Mouse (Mus musculus): ENCODE data around the gene 6430531B16Rik. TPM values are rescaled to one million over a fixed set of nuclear protein-coding genes. Genes with fewer than 3 reads are reported as not detected.

The 6430531B16Rik gene
- 0.39 and 0.85 TPM in 2 replicates for polyA plus RNA-seq (2016; fragmentation: Nextera tagmentation; extraction: Ambion mirVana)

- peak within 1 kb of the TSS; percentile 79 for H3K27ac ChIP-seq
- no peaks in the 10 kb centered on the region for H3K9me3 ChIP-seq (replicated peaks)
- H3K4me3 ChIP-seq: peak within 1 kb of the TSS; percentile 70
- WGBS: 6% methylated on average over 32 of the region's 32 CpGs
- H3K36me3 ChIP-seq: no peaks in the 10 kb centered on the region
- peaks cover 13% of the 10 kb centered on the region for H3K4me1 ChIP-seq
- H3K27me3 ChIP-seq (ENCODE audit: low read depth, poor library complexity, severe bottlenecking): 0 out of 2 replicates have a peak, but pooled peaks cover 3% of the 10 kb centered on the region
- peak; percentile 89 for DNase-seq (ENCODE audit: low spot score)
Observed at GRCm38 (mm10) chr7:139978278-139978892, at the start of gene 6430531B16Rik. TSS of gene 6430531B16Rik (minus strand) at chr7:139978755.

- Histone ChIP-seq H3K4me1 (no peaks in the 10 kb centered on the region), H3K9me3 (replicated peaks) (no peaks in the 10 kb centered on the region), H3K27me3 (ENCODE audit: low read depth, poor library complexity, severe bottlenecking) (no peaks in the 10 kb centered on the region), H3K4me3 (no peak overlapping the region), H3K27ac (no peak overlapping the region), H3K36me3 (peaks cover 61% of the 10 kb centered on the region)
- WGBS: 96% methylated on average over 17 of the region's 17 CpGs
- DNase-seq (ENCODE audit: low spot score): no peak
Observed at GRCm38 (mm10) chr7:140011336-140011735, 32.8 kb upstream of the 6430531B16Rik start.

- Histone ChIP-seq H3K27ac (no peak overlapping the region), H3K4me1 (no peaks in the 10 kb centered on the region), H3K9me3 (replicated peaks) (no peaks in the 10 kb centered on the region), H3K36me3 (peaks cover 87% of the 10 kb centered on the region), H3K27me3 (ENCODE audit: low read depth, poor library complexity, severe bottlenecking) (no peaks in the 10 kb centered on the region), H3K4me3 (no peak overlapping the region)
- 96% methylated on average over 9 of the region's 9 CpGs for WGBS
- no peak for DNase-seq (ENCODE audit: low spot score)
Observed at GRCm38 (mm10) chr7:140007781-140008180, 29.2 kb upstream of the 6430531B16Rik start.

GRCm38 (mm10) chr7:140006861-140007611 lies 28.5 kb upstream of the 6430531B16Rik start:
- no peak for DNase-seq (ENCODE audit: low spot score)
- Histone ChIP-seq H3K36me3 (peaks cover 92% of the 10 kb centered on the region), H3K27me3 (ENCODE audit: low read depth, poor library complexity, severe bottlenecking) (no peaks in the 10 kb centered on the region), H3K4me1 (no peaks in the 10 kb centered on the region), H3K9me3 (replicated peaks) (no peaks in the 10 kb centered on the region), H3K27ac (no peak overlapping the region), H3K4me3 (no peak overlapping the region)
- WGBS: 92% methylated on average over 9 of the region's 9 CpGs

- H3K4me1 ChIP-seq: no peaks in the 10 kb centered on the region
- no peak for DNase-seq (ENCODE audit: low spot score)
- H3K4me3 ChIP-seq: no peak overlapping the region
- H3K9me3 ChIP-seq (replicated peaks): no peaks in the 10 kb centered on the region
- 95% methylated on average over 8 of the region's 8 CpGs for WGBS
- H3K27ac ChIP-seq: no peak overlapping the region
- no peaks in the 10 kb centered on the region for H3K27me3 ChIP-seq (ENCODE audit: low read depth, poor library complexity, severe bottlenecking)
- peaks cover 94% of the 10 kb centered on the region for H3K36me3 ChIP-seq
Observed at GRCm38 (mm10) chr7:140004666-140005065, 26.1 kb upstream of the 6430531B16Rik start.

GRCm38 (mm10) chr7:140001086-140001740 lies 22.7 kb upstream of the 6430531B16Rik start:
- no peak overlapping the region for H3K4me3 ChIP-seq
- 74% methylated on average over 12 of the region's 12 CpGs for WGBS
- no peaks in the 10 kb centered on the region for H3K27me3 ChIP-seq (ENCODE audit: low read depth, poor library complexity, severe bottlenecking)
- H3K4me1 ChIP-seq: no peaks in the 10 kb centered on the region
- no peak overlapping the region for H3K27ac ChIP-seq
- H3K9me3 ChIP-seq (replicated peaks): no peaks in the 10 kb centered on the region
- H3K36me3 ChIP-seq: peaks cover 98% of the 10 kb centered on the region
- DNase-seq (ENCODE audit: low spot score): no peak

- WGBS: 96% methylated on average over 13 of the region's 13 CpGs
- Histone ChIP-seq H3K4me3 (no peak overlapping the region), H3K27me3 (ENCODE audit: low read depth, poor library complexity, severe bottlenecking) (no peaks in the 10 kb centered on the region), H3K9me3 (replicated peaks) (no peaks in the 10 kb centered on the region), H3K4me1 (no peaks in the 10 kb centered on the region), H3K27ac (no peak overlapping the region), H3K36me3 (peaks cover 94% of the 10 kb centered on the region)
- no peak for DNase-seq (ENCODE audit: low spot score)
Observed at GRCm38 (mm10) chr7:139998691-139999350, 20.3 kb upstream of the 6430531B16Rik start.

GRCm38 (mm10) chr7:139994676-139995075 lies 16.1 kb upstream of the 6430531B16Rik start:
- Histone ChIP-seq H3K4me1 (0 out of 2 replicates have a peak, but pooled peaks cover 4% of the 10 kb centered on the region), H3K27me3 (ENCODE audit: low read depth, poor library complexity, severe bottlenecking) (no peaks in the 10 kb centered on the region), H3K27ac (no peak overlapping the region), H3K36me3 (peaks cover 54% of the 10 kb centered on the region), H3K4me3 (no peak overlapping the region), H3K9me3 (replicated peaks) (no peaks in the 10 kb centered on the region)
- WGBS: 30% methylated on average over 3 of the region's 3 CpGs
- DNase-seq (ENCODE audit: low spot score): peak; percentile 71

GRCm38 (mm10) chr7:139994202-139994601 lies 15.6 kb upstream of the 6430531B16Rik start:
- peaks cover 50% of the 10 kb centered on the region for H3K36me3 ChIP-seq
- H3K9me3 ChIP-seq (replicated peaks): no peaks in the 10 kb centered on the region
- WGBS: 75% methylated on average over 4 of the region's 4 CpGs
- DNase-seq (ENCODE audit: low spot score): no peak
- no peak overlapping the region for H3K27ac ChIP-seq
- H3K27me3 ChIP-seq (ENCODE audit: low read depth, poor library complexity, severe bottlenecking): no peaks in the 10 kb centered on the region
- H3K4me3 ChIP-seq: no peak overlapping the region
- H3K4me1 ChIP-seq: 0 out of 2 replicates have a peak, but pooled peaks cover 4% of the 10 kb centered on the region

GRCm38 (mm10) chr7:139993532-139993931 lies 15.0 kb upstream of the 6430531B16Rik start:
- H3K4me3 ChIP-seq: no peak overlapping the region
- H3K27me3 ChIP-seq (ENCODE audit: low read depth, poor library complexity, severe bottlenecking): no peaks in the 10 kb centered on the region
- 92% methylated on average over 6 of the region's 6 CpGs for WGBS
- H3K9me3 ChIP-seq (replicated peaks): no peaks in the 10 kb centered on the region
- H3K27ac ChIP-seq: no peak overlapping the region
- 0 out of 2 replicates have a peak, but pooled peaks cover 4% of the 10 kb centered on the region for H3K4me1 ChIP-seq
- peaks cover 43% of the 10 kb centered on the region for H3K36me3 ChIP-seq
- DNase-seq (ENCODE audit: low spot score): no peak

GRCm38 (mm10) chr7:139992406-139992805 lies 13.9 kb upstream of the 6430531B16Rik start, which contains the start of gene Adam8:
TSS of gene Adam8 (minus strand) at chr7:139992562.
- no peak within 1 kb of the TSS for H3K27ac ChIP-seq
- no peak within 1 kb of the TSS for H3K4me3 ChIP-seq
- H3K9me3 ChIP-seq (replicated peaks): no peaks in the 10 kb centered on the region
- 21% methylated on average over 7 of the region's 7 CpGs for WGBS
- DNase-seq (ENCODE audit: low spot score): no peak
- H3K36me3 ChIP-seq: peaks cover 32% of the 10 kb centered on the region
- H3K4me1 ChIP-seq: 0 out of 2 replicates have a peak, but pooled peaks cover 4% of the 10 kb centered on the region
- H3K27me3 ChIP-seq (ENCODE audit: low read depth, poor library complexity, severe bottlenecking): no peaks in the 10 kb centered on the region

- no peak overlapping the region for H3K4me3 ChIP-seq
- H3K36me3 ChIP-seq: peaks cover 17% of the 10 kb centered on the region
- no peak overlapping the region for H3K27ac ChIP-seq
- no peak for DNase-seq (ENCODE audit: low spot score)
- H3K4me1 ChIP-seq: 0 out of 2 replicates have a peak, but pooled peaks cover 4% of the 10 kb centered on the region
- H3K27me3 ChIP-seq (ENCODE audit: low read depth, poor library complexity, severe bottlenecking): no peaks in the 10 kb centered on the region
- no peaks in the 10 kb centered on the region for H3K9me3 ChIP-seq (replicated peaks)
- WGBS: 78% methylated on average over 8 of the region's 8 CpGs
Observed at GRCm38 (mm10) chr7:139990864-139991394, 12.4 kb upstream of the 6430531B16Rik start.
